Mouse (Mus musculus): ENCODE data around the gene Unc45a.

GRCm38 (mm10) chr7:80301522-80301921 lies 39.3 kb downstream of the Unc45a start:
- peak; percentile 29; the same call in 1 of the 2 replicates for TF ChIP-seq CTCF (IDR thresholded peaks at IDR 0.05; ENCODE audit: control insufficient read depth, insufficient read depth, low read length)
- no peak for TF ChIP-seq POLR2A (IDR thresholded peaks at IDR 0.05; ENCODE audit: borderline replicate concordance, control insufficient read depth, low read depth, low read length)
